Mouse (Mus musculus) embryonic facial prominence, embryonic 14.5 days (tissue): ENCODE measurements around the gene Fbxl2. TPM values are rescaled to one million over a fixed set of nuclear protein-coding genes. Genes with fewer than 3 reads are reported as not detected.

Experiments
- ATAC-seq: fragments of 200-750 bp; cut with Nextera tagmentation; 2 replicates; pipeline ENCODE4 v1.8.0; 2017; ENCODE audit warnings: low read depth, moderate number of reproducible peaks, moderate TSS enrichment
- DNase-seq: peaks from one replicate; pipeline ENCODE4 v3.0.0-alpha.2; 2015; ENCODE audit warnings: low spot score
- H3K27ac ChIP-seq: fragments of 300-500 bp; sonication (generic); replicated peaks from 2 replicates; pipeline ENCODE4 v1.5.1; 2014; ENCODE audit warnings: low read depth, mild to moderate bottlenecking, low read length, moderate library complexity
- H3K27me3 ChIP-seq: fragments of 300-500 bp; sonication (generic); replicated peaks from 2 replicates; pipeline ENCODE4 v1.6.1; 2014; ENCODE audit warnings: low read length; ENCODE audit not compliant: control insufficient read depth, insufficient read depth
- H3K36me3 ChIP-seq: fragments of 300-500 bp; sonication (generic); 2 replicates; pipeline ENCODE4 v1.6.1; 2014; ENCODE audit warnings: low read length, mixed read lengths; ENCODE audit not compliant: control insufficient read depth, insufficient read depth
- H3K4me1 ChIP-seq: fragments of 300-500 bp; sonication (generic); 2 replicates; pipeline ENCODE4 v1.6.1; 2014; ENCODE audit warnings: antibody characterized with exemption, low read length; ENCODE audit not compliant: control insufficient read depth, insufficient read depth
- H3K4me2 ChIP-seq: fragments of 300-500 bp; sonication (generic); 2 replicates; pipeline ENCODE4 v1.6.1; 2014; ENCODE audit warnings: low read depth, mild to moderate bottlenecking, low read length, moderate library complexity, mixed read lengths
- H3K4me3 ChIP-seq: fragments of 300-500 bp; sonication (generic); 2 replicates; pipeline ENCODE4 v1.5.1; 2014; ENCODE audit warnings: low read depth, mild to moderate bottlenecking, low read length
- H3K9ac ChIP-seq: fragments of 300-500 bp; sonication (generic); 2 replicates; pipeline ENCODE4 v1.6.1; 2014; ENCODE audit warnings: low read depth, mild to moderate bottlenecking, low read length, moderate library complexity, mixed read lengths
- H3K9me3 ChIP-seq: fragments of 300-500 bp; sonication (generic); 2 replicates; pipeline ENCODE4 v1.6.1; 2016; ENCODE audit warnings: low read length; ENCODE audit not compliant: control insufficient read depth
- WGBS: fragments of 180-500 bp; shearing (Covaris S2); extraction: QIAGEN DNeasy Blood & Tissue Kit; methylation state at CpG from one replicate; pipeline ENCODE4 v1.1.7; 2014; 5-methylcytosine and 5-hydroxymethylcytosine counted together
- polyA plus RNA-seq: library from polyadenylated mRNA; unstranded; fragments of >200 nt; fragmentation: Nextera tagmentation; extraction: Ambion mirVana; gene quantifications from 2 replicates; pipeline ENCODE4 v1.2.1, GENCODE M21; 2014

The Fbxl2 gene
- polyA plus RNA-seq, 1 experiment from 2014 or later, result 8.4 TPM

DNA sequence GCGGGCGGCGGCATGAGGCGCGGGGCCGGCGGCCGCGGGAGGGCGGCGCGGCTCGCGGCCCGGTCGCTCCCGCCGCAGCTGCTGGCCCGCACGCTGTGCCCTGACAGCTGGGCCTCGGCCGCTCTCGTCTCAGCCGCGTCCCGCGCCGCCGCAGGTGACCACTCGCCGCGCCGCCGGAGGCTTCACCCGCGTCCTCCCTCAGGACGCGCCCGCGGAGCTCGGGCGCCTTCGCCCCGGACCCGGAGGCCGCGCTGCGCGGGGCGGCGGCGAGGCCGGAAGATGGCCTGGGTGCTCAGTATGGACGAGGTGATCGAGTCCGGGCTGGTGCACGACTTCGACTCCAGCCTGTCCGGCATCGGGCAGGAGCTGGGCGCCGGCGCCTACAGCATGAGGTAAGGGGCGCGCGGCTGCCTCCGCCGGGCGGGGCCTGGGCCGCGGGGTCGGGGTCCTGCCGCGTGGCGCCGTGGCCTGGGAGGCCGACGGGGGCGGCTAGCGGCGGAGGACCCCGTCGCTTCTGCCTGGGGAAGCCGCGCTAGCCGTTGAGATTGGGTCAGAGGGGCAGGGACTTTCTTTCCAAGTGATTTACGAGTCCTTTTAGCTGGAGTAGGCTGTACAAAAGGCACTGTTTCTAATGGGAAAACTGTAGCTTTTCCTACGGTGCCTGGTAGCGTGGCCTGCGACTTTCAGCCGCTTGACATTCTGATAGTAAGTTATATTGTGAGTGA is 114.5 kb downstream of the Fbxl2 start:
- peak; percentile 20 for DNase-seq
- under 1% methylated on average over 32 of the region's 91 CpGs for WGBS

DNA sequence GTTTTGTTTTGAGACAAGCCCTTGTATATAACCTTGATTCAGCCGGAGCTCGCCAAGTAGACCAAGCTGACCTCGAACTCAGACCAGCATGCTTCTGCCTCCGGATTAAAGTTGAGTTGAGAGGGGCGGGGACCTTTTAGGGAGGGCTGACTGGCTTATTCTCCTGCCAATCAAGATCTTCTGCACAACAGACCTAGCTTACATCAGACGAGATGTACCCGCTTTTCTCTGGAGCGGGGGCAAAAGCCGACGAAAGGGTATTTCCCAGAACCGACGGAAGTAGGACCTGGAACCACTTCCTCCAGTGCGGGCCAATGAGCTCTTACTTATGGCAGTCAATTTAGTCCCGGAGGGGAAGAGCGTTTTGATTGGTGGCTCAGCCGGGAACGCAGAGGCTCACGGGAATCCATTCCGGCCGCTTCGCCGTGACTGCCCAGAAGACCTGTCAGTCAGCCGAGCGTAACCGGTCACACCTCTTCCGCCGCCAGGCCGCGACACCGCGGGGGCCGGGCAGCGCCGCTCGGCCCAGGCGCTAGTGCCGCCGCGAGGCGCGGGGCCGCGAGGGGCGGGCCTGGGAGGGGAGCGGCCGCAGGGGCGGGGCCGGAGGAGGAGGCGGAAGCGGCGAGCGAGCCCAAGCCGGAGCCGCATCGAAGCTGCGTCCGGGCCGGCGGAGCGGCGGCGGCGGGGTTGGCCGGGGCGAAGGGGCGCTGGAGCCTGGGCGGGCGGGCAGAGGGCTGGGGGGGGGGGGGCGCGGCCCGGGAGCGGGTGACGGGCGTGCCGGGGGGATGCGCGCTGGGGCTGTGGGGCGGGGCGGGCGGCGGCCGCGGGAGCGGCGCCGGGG is 115.2 kb downstream of the Fbxl2 start, which contains the start of gene Ubp1:
Ubp1 (plus strand) TSS at position 401 of the 841 bp plus-strand sequence.
- peaks cover 17% of the 10 kb centered on the region for H3K4me1 ChIP-seq
- ATAC-seq, result peak; percentile 97
- H3K4me3 ChIP-seq, result peak within 1 kb of the TSS; percentile 96
- H3K36me3 ChIP-seq, result no peaks in the 10 kb centered on the region
- H3K4me2 ChIP-seq, result peak within 1 kb of the TSS; percentile 80
- H3K27ac ChIP-seq, result peak within 1 kb of the TSS; percentile 82
- H3K9me3 ChIP-seq, result no peaks in the 10 kb centered on the region
- H3K9ac ChIP-seq, result peak within 1 kb of the TSS; percentile 95
- 1% methylated on average over 27 of the region's 86 CpGs for WGBS
- H3K27me3 ChIP-seq, result no peaks in the 10 kb centered on the region
- DNase-seq, result peak; percentile 100

More for the DNA sequence above, 114.5 kb downstream of the Fbxl2 start:
- H3K9me3 ChIP-seq, result no peaks in the 10 kb centered on the region
- peak overlapping the region; percentile 95 for H3K9ac ChIP-seq
- H3K4me2 ChIP-seq, result peak overlapping the region; percentile 80
- peak overlapping the region; percentile 96 for H3K4me3 ChIP-seq
- peak; percentile 15; the same call in 1 of the 2 replicates for ATAC-seq
- no peaks in the 10 kb centered on the region for H3K36me3 ChIP-seq
- no peaks in the 10 kb centered on the region for H3K27me3 ChIP-seq
- peak overlapping the region; percentile 82 for H3K27ac ChIP-seq
- peaks cover 17% of the 10 kb centered on the region for H3K4me1 ChIP-seq

DNA sequence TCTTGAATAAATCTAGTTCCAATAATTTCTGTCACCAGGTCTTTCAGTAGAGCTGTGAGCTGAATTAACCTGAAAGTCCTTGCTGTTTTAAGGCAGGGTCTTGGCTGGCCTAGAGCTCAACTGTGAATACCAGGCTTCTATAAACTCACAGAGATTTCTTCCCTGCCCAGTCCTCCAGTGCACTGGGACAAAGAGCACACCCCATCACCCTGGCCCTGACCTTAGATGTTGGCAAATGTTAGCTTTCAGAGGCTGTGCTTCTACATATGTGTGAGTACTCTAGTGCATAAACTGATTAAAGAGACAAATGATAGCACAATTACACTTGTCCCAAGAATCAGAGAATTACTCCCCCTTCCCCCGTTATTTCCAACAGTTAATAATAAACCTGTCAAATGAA is 116.3 kb downstream of the Fbxl2 start:
- no peaks in the 10 kb centered on the region for H3K27me3 ChIP-seq
- DNase-seq, result no peak
- H3K4me1 ChIP-seq, result peaks cover 17% of the 10 kb centered on the region
- H3K9ac ChIP-seq, result no peak overlapping the region
- H3K27ac ChIP-seq, result no peak overlapping the region
- peak overlapping the region; percentile 62; the same call in 1 of the 2 replicates for H3K4me2 ChIP-seq
- no peak overlapping the region for H3K4me3 ChIP-seq
- no peaks in the 10 kb centered on the region for H3K36me3 ChIP-seq
- no peak for ATAC-seq
- 79% methylated on average over 1 of the region's 1 CpGs for WGBS
- no peaks in the 10 kb centered on the region for H3K9me3 ChIP-seq

DNA sequence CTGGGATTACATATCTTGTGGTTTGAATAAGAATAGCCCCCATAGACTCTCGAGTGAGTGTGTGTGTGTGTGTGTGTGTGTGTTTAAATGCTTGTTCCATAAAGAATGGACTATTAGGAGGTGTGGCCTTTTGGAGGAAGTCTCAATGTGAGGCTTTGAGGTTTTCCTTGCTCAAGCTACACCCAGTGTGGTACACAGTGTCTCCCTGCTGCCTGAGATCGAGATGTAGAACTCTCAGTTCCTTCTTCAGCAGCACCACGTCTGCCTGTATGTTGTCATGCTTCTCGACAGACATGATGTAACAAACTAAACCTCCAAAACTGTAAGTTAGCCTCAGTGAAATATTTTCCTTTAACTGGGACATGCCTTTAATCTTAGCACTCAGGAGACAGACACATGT is 117.4 kb downstream of the Fbxl2 start:
- 91% methylated on average over 4 of the region's 4 CpGs for WGBS
- Histone ChIP-seq H3K27me3 (no peaks in the 10 kb centered on the region), H3K4me3 (no peak overlapping the region), H3K4me1 (peaks cover 16% of the 10 kb centered on the region), H3K27ac (no peak overlapping the region), H3K36me3 (peaks cover under 1% of the 10 kb centered on the region; the same call in 1 of the 2 replicates), H3K9ac (no peak overlapping the region), H3K9me3 (no peaks in the 10 kb centered on the region), H3K4me2 (no peak overlapping the region)
- ATAC-seq, result no peak
- DNase-seq, result no peak

DNA sequence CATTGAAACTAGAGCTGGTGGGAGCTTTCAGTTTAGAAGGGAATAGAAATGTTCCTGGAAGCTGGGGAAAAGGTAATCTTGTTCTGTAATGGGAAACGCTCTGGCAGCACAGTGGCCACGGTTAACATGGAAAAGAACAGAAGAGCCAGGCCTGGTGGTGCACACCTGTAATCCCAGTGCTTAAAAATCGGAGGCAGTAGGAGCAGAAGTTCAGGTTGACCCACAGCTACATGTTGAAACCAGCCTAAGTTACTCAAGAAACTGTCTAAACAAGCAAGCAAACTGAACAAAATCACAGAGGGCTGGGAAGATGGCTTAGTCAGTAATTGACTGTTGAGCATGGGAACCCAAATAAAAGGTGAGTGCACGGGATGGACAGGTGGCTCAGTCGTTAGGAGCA is 121.1 kb downstream of the Fbxl2 start:
- Histone ChIP-seq H3K27me3 (no peaks in the 10 kb centered on the region), H3K4me3 (no peak overlapping the region), H3K36me3 (peaks cover 15% of the 10 kb centered on the region; the same call in 1 of the 2 replicates), H3K9me3 (no peaks in the 10 kb centered on the region), H3K4me2 (no peak overlapping the region), H3K27ac (no peak overlapping the region), H3K9ac (no peak overlapping the region), H3K4me1 (no peaks in the 10 kb centered on the region)
- ATAC-seq (no peak), DNase-seq (no peak)
- 88% methylated on average over 5 of the region's 5 CpGs for WGBS

DNA sequence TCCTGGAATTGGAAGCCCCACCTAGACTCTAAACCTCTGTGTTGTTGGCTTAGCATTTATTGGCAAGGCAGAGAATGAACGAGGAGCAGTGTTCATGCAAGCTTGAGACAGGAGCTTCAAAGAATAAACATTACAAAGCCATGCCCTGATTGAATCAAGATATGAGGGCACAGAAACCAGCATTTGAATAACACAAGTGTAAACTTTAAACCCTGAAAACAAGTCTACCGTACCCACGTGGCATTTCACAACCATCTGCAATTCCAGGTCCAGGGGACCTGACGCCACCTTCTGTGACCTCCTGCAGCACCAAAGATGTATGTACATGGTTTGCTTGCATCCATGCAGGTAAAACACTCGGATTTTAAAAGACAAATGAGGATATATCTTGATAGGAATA is 123.3 kb downstream of the Fbxl2 start:
- WGBS, result 93% methylated on average over 5 of the region's 5 CpGs
- Histone ChIP-seq H3K9ac (no peak overlapping the region), H3K4me3 (no peak overlapping the region), H3K9me3 (no peaks in the 10 kb centered on the region), H3K36me3 (peaks cover 18% of the 10 kb centered on the region), H3K27me3 (no peaks in the 10 kb centered on the region), H3K27ac (no peak overlapping the region), H3K4me2 (no peak overlapping the region), H3K4me1 (no peaks in the 10 kb centered on the region)
- no peak for ATAC-seq
- DNase-seq, result no peak

DNA sequence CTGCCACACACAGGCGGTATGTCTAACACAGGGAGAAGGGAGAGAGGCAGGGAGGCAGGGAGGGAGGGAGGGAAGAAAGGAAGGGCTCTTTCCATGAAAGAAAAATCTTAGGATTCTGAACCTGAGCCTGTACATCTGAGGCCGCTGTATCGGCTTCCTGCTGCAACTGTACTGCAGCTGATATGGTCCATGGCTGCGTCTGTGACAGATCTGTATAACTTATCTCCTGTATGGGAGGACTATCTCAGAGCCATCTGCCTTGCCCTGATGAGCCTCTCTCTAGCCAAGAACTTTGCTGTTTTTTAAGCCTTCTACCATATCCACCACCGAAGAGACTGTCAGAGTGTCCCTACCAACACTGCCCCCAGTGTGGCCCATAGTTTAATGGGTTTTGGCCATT is 130.2 kb downstream of the Fbxl2 start:
- peaks cover 52% of the 10 kb centered on the region for H3K36me3 ChIP-seq
- H3K27me3 ChIP-seq, result no peaks in the 10 kb centered on the region
- no peak for ATAC-seq
- no peak overlapping the region for H3K4me3 ChIP-seq
- no peaks in the 10 kb centered on the region for H3K4me1 ChIP-seq
- no peak overlapping the region for H3K9ac ChIP-seq
- no peak overlapping the region for H3K4me2 ChIP-seq
- no peak for DNase-seq
- 98% methylated on average over 5 of the region's 5 CpGs for WGBS
- no peak overlapping the region for H3K27ac ChIP-seq
- H3K9me3 ChIP-seq, result no peaks in the 10 kb centered on the region
